ENCODE assay signal across 13 mouse cellular contexts in genomic region chr19:7551550-7552300, GRCm38 (mm10). TPM values are rescaled to one million over a fixed set of nuclear protein-coding genes. Genes with fewer than 3 reads are reported as not detected.
DNase-seq lines count a peak whose midpoint lies in the region; ATAC-seq and TF ChIP-seq lines count a peak whose summit lies in the region.
"Had no signal": no experiment of that assay in that cellular context is flagged by ENCODE, and none has a peak within 500 bp of the region (broad histone marks: within the 10 kb centered on the region; RNA-seq: fewer than 3 reads in every experiment).

No protein-coding gene starts in this region.

- H3K27me3 ChIP-seq in lung, embryonic 15.5 days, result no peaks in the 10 kb centered on the region
- H3K27me3 ChIP-seq: neural tube, embryonic 12.5 days; Patski had no signal

- WGBS in lung, embryonic 15.5 days, result 35% methylated on average over 4 of the region's 4 CpGs

- peak; percentile 73 for DNase-seq in heart, adult 11 months
- DNase-seq in heart, adult 9 months (ENCODE audit: low spot score in 2 of 2), result no peak
- peak; percentile 34 for DNase-seq in testis, postnatal 10 days (ENCODE audit: low spot score)
- DNase-seq in testis, postnatal 14 days (ENCODE audit: low spot score), result no peak
- no peak for DNase-seq in layer of hippocampus, adult 18-20 months (ENCODE audit: low spot score in 2 of 2)
- no peak for DNase-seq in MN1 (ENCODE audit: low spot score)
- DNase-seq in layer of hippocampus, adult 2 months (ENCODE audit: low spot score in 2 of 2), result no peak

- H3K4me3 ChIP-seq in lung, embryonic 15.5 days, result no peak overlapping the region
- H3K4me3 ChIP-seq in layer of hippocampus, adult 2 months, result no peak overlapping the region
- H3K4me3 ChIP-seq: embryonic facial prominence, embryonic 10.5 days; midbrain, embryonic 10.5 days; neural tube, embryonic 12.5 days had no signal

- no peaks in the 10 kb centered on the region for H3K9me3 ChIP-seq in lung, embryonic 15.5 days
- H3K9me3 ChIP-seq: embryonic facial prominence, embryonic 10.5 days; midbrain, embryonic 10.5 days; neural tube, embryonic 12.5 days had no signal

- ATAC-seq in lung, embryonic 15.5 days (ENCODE audit: borderline replicate concordance, extremely low read depth, low FRiP score, low TSS enrichment), result peak; percentile 77; the same call in 1 of the 2 replicates
- ATAC-seq: Patski had no signal

- H3K36me3 ChIP-seq in lung, embryonic 15.5 days, result no peaks in the 10 kb centered on the region
- H3K36me3 ChIP-seq: embryonic facial prominence, embryonic 10.5 days; midbrain, embryonic 10.5 days; neural tube, embryonic 12.5 days had no signal

- no peak overlapping the region for H3K9ac ChIP-seq in lung, embryonic 15.5 days
- H3K9ac ChIP-seq: neural tube, embryonic 12.5 days had no signal

- H3K4me1 ChIP-seq in lung, embryonic 15.5 days, result peaks cover 21% of the 10 kb centered on the region
- H3K4me1 ChIP-seq: embryonic facial prominence, embryonic 10.5 days; midbrain, embryonic 10.5 days; neural tube, embryonic 12.5 days had no signal

- no peak for TF ChIP-seq CTCF in layer of hippocampus, adult 2 months (conservative IDR thresholded peaks at IDR 0.05)

- H3K4me2 ChIP-seq in lung, embryonic 15.5 days, result no peak overlapping the region
- H3K4me2 ChIP-seq: neural tube, embryonic 12.5 days had no signal

- peak overlapping the region; percentile 43 for H3K27ac ChIP-seq in lung, embryonic 15.5 days
- no peak overlapping the region for H3K27ac ChIP-seq in layer of hippocampus, adult 2 months
- H3K27ac ChIP-seq: embryonic facial prominence, embryonic 10.5 days; kidney, postnatal 0 days; midbrain, embryonic 10.5 days; neural tube, embryonic 12.5 days had no signal

RNA-seq across cellular contexts. Expression of gene Pla2g16, which starts 5.5 kb away (rescaled TPM):
- 13.1 and 16.6 TPM in 2 replicates for polyA plus RNA-seq in lung, embryonic 15.5 days (2015; fragmentation: Nextera tagmentation; extraction: Ambion mirVana)
- 10 to 100 TPM; 42.3 to 44.4 TPM for total RNA-seq in layer of hippocampus, adult 18-20 months (2021)
- 10 to 100 TPM; 29.8 to 34.2 TPM for total RNA-seq in layer of hippocampus, adult 2 months (2021)

RNA-seq across cellular contexts. Expression of gene Lgals12, which starts 55.3 kb away (rescaled TPM):
- 1.1 and 1.6 TPM in 2 replicates for polyA plus RNA-seq in lung, embryonic 15.5 days (2015; fragmentation: Nextera tagmentation; extraction: Ambion mirVana)
- total RNA-seq in layer of hippocampus, adult 18-20 months (2021), result under 1 TPM; 0.33 to 0.35 TPM
- under 1 TPM; 0.13 to 0.17 TPM for total RNA-seq in layer of hippocampus, adult 2 months (2021)
- polyA plus RNA-seq: midbrain, embryonic 10.5 days; neural tube, embryonic 12.5 days; Patski had no signal

RNA-seq across cellular contexts. Expression of gene Atl3, which starts 57.9 kb away (rescaled TPM):
- polyA plus RNA-seq in lung, embryonic 15.5 days (2015; fragmentation: Nextera tagmentation; extraction: Ambion mirVana), result 19.7 and 21.2 TPM in 2 replicates
- 10 to 100 TPM; 20.8 to 23.1 TPM for total RNA-seq in layer of hippocampus, adult 18-20 months (2021)
- 10 to 100 TPM; 20.5 to 23.0 TPM for total RNA-seq in layer of hippocampus, adult 2 months (2021)

Comparison
In these comparisons a context has a peak if more than half of its experiments do, and no peak if none do; other contexts are left out.
1. DNase-seq: peak in heart, adult 11 months (single experiment) and testis, postnatal 10 days (single experiment); none in heart, adult 9 months (0 of 2), testis, postnatal 14 days (single experiment), layer of hippocampus, adult 18-20 months (0 of 2), MN1 (single experiment) and layer of hippocampus, adult 2 months (0 of 2).